Mouse (Mus musculus) lung, postnatal 0 days (tissue): ENCODE data around the gene Zfp385a.

Experiments
- CTCF ChIP-seq: IDR thresholded peaks from 2 replicates; pipeline ENCODE4 v1.5.1; 2016; ENCODE audit warnings: antibody characterized with exemption, mild to moderate bottlenecking
- EP300 ChIP-seq: IDR thresholded peaks from 2 replicates; pipeline ENCODE4 v1.6.1; 2016; ENCODE audit warnings: antibody characterized with exemption, mild to moderate bottlenecking, control low read depth

GRCm38 (mm10) chr15:103315011-103315502 is 24.8 kb downstream of the Zfp385a start:
- TF ChIP-seq EP300 (no peak), CTCF (peak; percentile 84)
